Mouse (Mus musculus): ENCODE measurements around the gene Vmn1r87. TPM values are rescaled to one million over a fixed set of nuclear protein-coding genes. Genes with fewer than 3 reads are reported as not detected.
A peak's percentile ranks its signal among the peaks of the same experiment; 100 is the strongest.
"Not testable (repeated sequence)": the region's sequence is repeated elsewhere in the genome, so short reads cannot be mapped to it uniquely, and the experiment has no call there.

The Vmn1r87 gene
- polyA plus RNA-seq (2015; fragmentation: Nextera tagmentation; extraction: Ambion mirVana), result not detected in 2 replicates

GRCm38 (mm10) chr7:13140057-13140456, at the start of gene Vmn1r87:
Vmn1r87 (minus strand) TSS chr7:13140157.
- 74% methylated on average over 1 of the region's 1 CpGs for WGBS
- Histone ChIP-seq H3K4me3 (no peak within 1 kb of the TSS), H3K4me2 (no peak within 1 kb of the TSS), H3K36me3 (no peaks in the 10 kb centered on the region), H3K4me1 (replicated peaks) (no peaks in the 10 kb centered on the region), H3K9ac (no peak within 1 kb of the TSS), H3K9me3 (no peaks in the 10 kb centered on the region), H3K27ac (replicated peaks) (no peak within 1 kb of the TSS), H3K27me3 (no peaks in the 10 kb centered on the region)
- no peak for ATAC-seq (ENCODE audit: low FRiP score, low read depth)

DNA sequence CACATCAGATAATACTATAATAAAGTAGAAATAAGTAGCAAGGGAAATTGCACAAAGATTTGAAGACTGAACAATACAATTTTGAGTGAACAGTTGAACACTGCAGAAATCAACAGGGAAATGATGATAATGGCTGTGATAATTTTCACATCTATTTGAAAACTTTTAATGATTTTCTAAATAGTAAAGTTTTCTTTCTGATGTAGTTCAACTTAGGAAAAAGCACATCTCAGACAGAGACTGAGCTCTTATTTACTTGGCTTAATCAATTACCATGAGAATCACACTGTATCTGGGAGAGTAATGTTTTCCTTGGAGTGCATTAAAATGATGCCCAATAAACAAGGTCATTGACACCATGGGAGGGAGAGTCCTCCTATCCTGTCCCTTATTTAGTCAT, 19.3 kb upstream of the Vmn1r87 start, which contains the start of gene Vmn1r88:
Gene Vmn1r88, plus strand, starts transcription at position 301 of the 400 bp plus-strand sequence.
- Histone ChIP-seq H3K9me3 (no peaks in the 10 kb centered on the region), H3K9ac (no peak within 1 kb of the TSS), H3K36me3 (no peaks in the 10 kb centered on the region), H3K4me3 (no peak within 1 kb of the TSS), H3K4me1 (replicated peaks) (no peaks in the 10 kb centered on the region), H3K27ac (replicated peaks) (no peak within 1 kb of the TSS), H3K27me3 (no peaks in the 10 kb centered on the region), H3K4me2 (no peak within 1 kb of the TSS)
- ATAC-seq (ENCODE audit: low FRiP score, low read depth), result no peak

GRCm38 (mm10) chr7:13137340-13137739, 2.6 kb downstream of the Vmn1r87 start:
- no peak overlapping the region for H3K9ac ChIP-seq
- no peak overlapping the region for H3K4me3 ChIP-seq
- no peak for ATAC-seq (ENCODE audit: low FRiP score, low read depth)
- no peaks in the 10 kb centered on the region for H3K27me3 ChIP-seq
- no peak overlapping the region for H3K27ac ChIP-seq (replicated peaks)
- no peak overlapping the region for H3K4me2 ChIP-seq
- no peaks in the 10 kb centered on the region for H3K36me3 ChIP-seq
- no peaks in the 10 kb centered on the region for H3K9me3 ChIP-seq
- no peaks in the 10 kb centered on the region for H3K4me1 ChIP-seq (replicated peaks)

DNA sequence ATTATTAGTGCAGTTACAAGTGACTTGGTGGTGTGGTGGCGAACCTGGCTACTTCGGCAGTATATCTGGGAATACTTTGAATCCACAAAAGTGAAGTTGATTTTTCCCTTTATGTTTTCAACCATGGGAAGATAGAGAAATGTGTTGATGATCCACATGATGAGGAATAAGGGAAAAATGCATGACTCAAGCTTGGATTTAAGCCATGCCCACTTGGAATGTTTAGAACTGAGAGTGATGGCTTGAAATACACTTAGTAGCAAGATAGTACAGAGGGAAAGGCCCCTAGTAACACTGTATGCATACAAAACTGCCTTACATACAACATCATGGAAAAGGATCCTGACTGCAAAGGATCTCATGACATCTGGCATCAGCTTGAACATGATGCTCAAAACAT, 8.1 kb downstream of the Vmn1r87 start:
- no peak overlapping the region for H3K4me3 ChIP-seq
- no peak overlapping the region for H3K4me2 ChIP-seq
- no peak for ATAC-seq (ENCODE audit: low FRiP score, low read depth)
- no peak overlapping the region for H3K9ac ChIP-seq
- H3K9me3 ChIP-seq, result no peaks in the 10 kb centered on the region
- H3K27ac ChIP-seq (replicated peaks), result no peak overlapping the region
- no peaks in the 10 kb centered on the region for H3K36me3 ChIP-seq
- WGBS, result 91% methylated on average over 2 of the region's 2 CpGs
- no peaks in the 10 kb centered on the region for H3K27me3 ChIP-seq
- no peaks in the 10 kb centered on the region for H3K4me1 ChIP-seq (replicated peaks)

GRCm38 (mm10) chr7:13123554-13124153, 16.3 kb downstream of the Vmn1r87 start:
- H3K9ac ChIP-seq, result 0 out of 2 replicates have a peak overlapping the region, but pooled peaks have one; percentile 13
- not testable (repeated sequence) for H3K36me3 ChIP-seq; H3K4me1 ChIP-seq (replicated peaks); H3K27me3 ChIP-seq; H3K9me3 ChIP-seq; H3K27ac ChIP-seq (replicated peaks)
- ATAC-seq (ENCODE audit: low FRiP score, low read depth), result peak; percentile 97
- peak overlapping the region; percentile 52 for H3K4me2 ChIP-seq
- 3% methylated on average over 19 of the region's 34 CpGs for WGBS
- H3K4me3 ChIP-seq, result peak overlapping the region; percentile 33

DNA sequence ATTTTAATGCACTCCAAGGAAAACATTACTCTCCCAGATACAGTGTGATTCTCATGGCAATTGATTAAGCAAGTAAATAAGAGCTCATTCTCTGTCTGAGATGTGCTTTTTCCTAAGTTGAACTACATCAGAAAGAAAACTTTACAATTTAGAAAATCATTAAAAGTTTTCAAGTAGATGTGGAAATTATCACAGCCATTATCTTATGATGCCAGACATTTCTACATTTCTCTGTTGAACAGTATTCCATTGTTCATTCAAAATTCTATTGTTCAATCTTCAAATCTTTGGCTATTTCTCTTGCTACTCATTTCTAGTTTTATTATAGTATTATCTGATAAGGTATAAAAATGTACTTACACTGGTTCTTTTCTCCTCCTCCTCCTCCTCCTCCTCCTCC, 20.1 kb downstream of the Vmn1r87 start, which contains the start of gene Vmn1r86:
Gene Vmn1r86, minus strand, starts transcription at position 101 of the 400 bp plus-strand sequence.
- no peak for ATAC-seq (ENCODE audit: low FRiP score, low read depth)
- no peak within 1 kb of the TSS for H3K9ac ChIP-seq
- no peaks in the 10 kb centered on the region for H3K4me1 ChIP-seq (replicated peaks)
- H3K4me2 ChIP-seq, result no peak within 1 kb of the TSS
- H3K27me3 ChIP-seq, result no peaks in the 10 kb centered on the region
- no peaks in the 10 kb centered on the region for H3K9me3 ChIP-seq
- no peak within 1 kb of the TSS for H3K4me3 ChIP-seq
- no peak within 1 kb of the TSS for H3K27ac ChIP-seq (replicated peaks)
- no peaks in the 10 kb centered on the region for H3K36me3 ChIP-seq

DNA sequence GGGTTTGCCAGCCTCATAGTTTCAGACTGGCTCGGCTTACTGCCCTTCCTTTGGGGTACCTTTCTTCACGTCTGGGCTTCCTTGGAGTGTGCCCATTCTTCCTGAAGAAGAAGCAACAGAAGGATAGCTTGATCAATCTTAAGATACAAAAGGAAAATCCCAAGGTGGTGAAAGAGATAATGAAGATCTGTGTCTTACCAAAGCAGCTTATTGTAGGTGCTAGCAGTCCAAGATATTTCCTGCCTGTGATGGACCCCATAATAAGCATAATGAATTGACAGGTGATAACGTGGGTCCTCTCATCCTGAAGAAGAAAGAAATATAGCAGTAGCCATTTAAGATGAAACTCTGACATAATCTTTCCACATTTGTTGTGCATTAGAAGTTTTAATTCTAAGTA, 44.9 kb downstream of the Vmn1r87 start, which contains the start of gene Vmn1r85:
Gene Vmn1r85, minus strand, starts transcription at position 101 of the 400 bp plus-strand sequence.
- no peaks in the 10 kb centered on the region for H3K9me3 ChIP-seq
- 61% methylated on average over 3 of the region's 3 CpGs for WGBS
- H3K27ac ChIP-seq (replicated peaks), result no peak within 1 kb of the TSS
- H3K4me2 ChIP-seq, result no peak within 1 kb of the TSS
- H3K4me3 ChIP-seq, result no peak within 1 kb of the TSS
- no peaks in the 10 kb centered on the region for H3K4me1 ChIP-seq (replicated peaks)
- no peak for ATAC-seq (ENCODE audit: low FRiP score, low read depth)
- H3K27me3 ChIP-seq, result no peaks in the 10 kb centered on the region
- H3K36me3 ChIP-seq, result no peaks in the 10 kb centered on the region
- H3K9ac ChIP-seq, result no peak within 1 kb of the TSS

Other genes starting within 250 kb of the Vmn1r87 start
- gene Zscan22, start 242.3 kb downstream of the Vmn1r87 start, polyA plus RNA-seq (2015; fragmentation: Nextera tagmentation; extraction: Ambion mirVana), result 9.9 and 12.4 TPM in 2 replicates
- gene Rps5, start 217.9 kb downstream of the Vmn1r87 start, polyA plus RNA-seq (2015; fragmentation: Nextera tagmentation; extraction: Ambion mirVana), result 549 and 585 TPM in 2 replicates
- gene Rnf225, start 212.7 kb downstream of the Vmn1r87 start, polyA plus RNA-seq (2015; fragmentation: Nextera tagmentation; extraction: Ambion mirVana), result 1.1 and 1.3 TPM in 2 replicates
- 13.4 and 13.6 TPM in 2 replicates for gene Zfp324, start 174.3 kb downstream of the Vmn1r87 start, polyA plus RNA-seq (2015; fragmentation: Nextera tagmentation; extraction: Ambion mirVana)
- 11.7 and 11.8 TPM in 2 replicates for gene Zfp446, start 162.3 kb downstream of the Vmn1r87 start, polyA plus RNA-seq (2015; fragmentation: Nextera tagmentation; extraction: Ambion mirVana)
- 0.39 and 0.45 TPM in 2 replicates for gene Slc27a5, start 142.0 kb downstream of the Vmn1r87 start, polyA plus RNA-seq (2015; fragmentation: Nextera tagmentation; extraction: Ambion mirVana)
- gene Trim28, start 141.0 kb downstream of the Vmn1r87 start, polyA plus RNA-seq (2015; fragmentation: Nextera tagmentation; extraction: Ambion mirVana), result 217 and 230 TPM in 2 replicates
- gene Zbtb45, start 130.1 kb downstream of the Vmn1r87 start, polyA plus RNA-seq (2015; fragmentation: Nextera tagmentation; extraction: Ambion mirVana), result 40.7 and 42.5 TPM in 2 replicates
- 170 and 171 TPM in 2 replicates for gene Chmp2a, start 105.3 kb downstream of the Vmn1r87 start, polyA plus RNA-seq (2015; fragmentation: Nextera tagmentation; extraction: Ambion mirVana)
- gene Ube2m, start 101.9 kb downstream of the Vmn1r87 start, polyA plus RNA-seq (2015; fragmentation: Nextera tagmentation; extraction: Ambion mirVana), result 162 and 163 TPM in 2 replicates
- 9.0 and 9.3 TPM in 2 replicates for gene Mzf1, start 85.4 kb downstream of the Vmn1r87 start, polyA plus RNA-seq (2015; fragmentation: Nextera tagmentation; extraction: Ambion mirVana)
- 0.13 and 0.14 TPM in 2 replicates for gene Vmn1r85, start 45.0 kb downstream of the Vmn1r87 start, polyA plus RNA-seq (2015; fragmentation: Nextera tagmentation; extraction: Ambion mirVana)
- 0.03 TPM in 1 of 2 replicates, not detected in the other for gene Vmn1r86, start 20.2 kb downstream of the Vmn1r87 start, polyA plus RNA-seq (2015; fragmentation: Nextera tagmentation; extraction: Ambion mirVana)
- gene Vmn1r88, start 19.4 kb upstream of the Vmn1r87 start, polyA plus RNA-seq (2015; fragmentation: Nextera tagmentation; extraction: Ambion mirVana), result not detected in 2 replicates
- gene Vmn1r89, start 72.9 kb upstream of the Vmn1r87 start, polyA plus RNA-seq (2015; fragmentation: Nextera tagmentation; extraction: Ambion mirVana), result not detected in 2 replicates
- 38.2 and 41.1 TPM in 2 replicates for gene Lig1, start 137.1 kb upstream of the Vmn1r87 start, polyA plus RNA-seq (2015; fragmentation: Nextera tagmentation; extraction: Ambion mirVana)
- gene Zswim9, start 138.6 kb upstream of the Vmn1r87 start, polyA plus RNA-seq (2015; fragmentation: Nextera tagmentation; extraction: Ambion mirVana), result 11.8 and 14.2 TPM in 2 replicates
- gene Pla2g4c, start 184.5 kb upstream of the Vmn1r87 start, polyA plus RNA-seq (2015; fragmentation: Nextera tagmentation; extraction: Ambion mirVana), result 0.48 and 0.64 TPM in 2 replicates

All from hindbrain, embryonic 15.5 days (tissue).